Mouse (Mus musculus) liver, embryonic 16.5 days (tissue): ENCODE results near the gene 4930404N11Rik. TPM values are rescaled to one million over a fixed set of nuclear protein-coding genes. Genes with fewer than 3 reads are reported as not detected.
A peak's percentile ranks its signal among the peaks of the same experiment; 100 is the strongest.

Experiments
- ATAC-seq: fragments of 200-750 bp; cut with Nextera tagmentation; 2 replicates; pipeline ENCODE4 v1.8.0; 2017; ENCODE audit warnings: low read depth, mild to moderate bottlenecking, moderate number of reproducible peaks, moderate library complexity
- H3K27ac ChIP-seq: fragments of 300-500 bp; sonication (generic); 2 replicates; pipeline ENCODE4 v1.5.1; 2014; ENCODE audit warnings: mild to moderate bottlenecking, low read length
- H3K27me3 ChIP-seq: fragments of 300-500 bp; sonication (generic); 2 replicates; pipeline ENCODE4 v1.6.1; 2014; ENCODE audit warnings: low read depth, low read length, mixed read lengths; ENCODE audit not compliant: control insufficient read depth, insufficient read depth
- H3K36me3 ChIP-seq: fragments of 300-500 bp; sonication (generic); 2 replicates; pipeline ENCODE4 v1.6.1; 2014; ENCODE audit warnings: mild to moderate bottlenecking; ENCODE audit not compliant: control insufficient read depth, insufficient read depth
- H3K4me1 ChIP-seq: fragments of 300-500 bp; sonication (generic); 2 replicates; pipeline ENCODE4 v1.6.1; 2014; ENCODE audit warnings: low read depth, low read length, mixed read lengths; ENCODE audit not compliant: control insufficient read depth
- H3K4me2 ChIP-seq: fragments of 300-500 bp; sonication (generic); 2 replicates; pipeline ENCODE4 v1.6.1; 2014; ENCODE audit warnings: low read depth, low read length, mixed read lengths
- H3K4me3 ChIP-seq: fragments of 300-500 bp; sonication (generic); 2 replicates; pipeline ENCODE4 v1.5.1; 2014; ENCODE audit warnings: low read depth, mild to moderate bottlenecking, low read length
- H3K9ac ChIP-seq: fragments of 300-500 bp; sonication (generic); 2 replicates; pipeline ENCODE4 v1.6.1; 2014; ENCODE audit warnings: low read depth, low read length
- H3K9me3 ChIP-seq: fragments of 300-500 bp; sonication (generic); replicated peaks from 2 replicates; pipeline ENCODE4 v1.6.1; 2016; ENCODE audit warnings: low read length; ENCODE audit not compliant: control insufficient read depth
- WGBS: fragments of 180-500 bp; shearing (Covaris S2); extraction: QIAGEN DNeasy Blood & Tissue Kit; methylation state at CpG from one replicate; pipeline ENCODE4 v1.1.7; 2014; ENCODE audit not compliant: insufficient replicate concordance; 5-methylcytosine and 5-hydroxymethylcytosine counted together
- polyA plus RNA-seq: library from polyadenylated mRNA; unstranded; fragments of >200 nt; fragmentation: Nextera tagmentation; extraction: Ambion mirVana; gene quantifications from 2 replicates; pipeline ENCODE4 v1.2.1, GENCODE M21; 2015

4930404N11Rik gene
- polyA plus RNA-seq: 1.9 and 2.5 TPM in 2 replicates

DNA sequence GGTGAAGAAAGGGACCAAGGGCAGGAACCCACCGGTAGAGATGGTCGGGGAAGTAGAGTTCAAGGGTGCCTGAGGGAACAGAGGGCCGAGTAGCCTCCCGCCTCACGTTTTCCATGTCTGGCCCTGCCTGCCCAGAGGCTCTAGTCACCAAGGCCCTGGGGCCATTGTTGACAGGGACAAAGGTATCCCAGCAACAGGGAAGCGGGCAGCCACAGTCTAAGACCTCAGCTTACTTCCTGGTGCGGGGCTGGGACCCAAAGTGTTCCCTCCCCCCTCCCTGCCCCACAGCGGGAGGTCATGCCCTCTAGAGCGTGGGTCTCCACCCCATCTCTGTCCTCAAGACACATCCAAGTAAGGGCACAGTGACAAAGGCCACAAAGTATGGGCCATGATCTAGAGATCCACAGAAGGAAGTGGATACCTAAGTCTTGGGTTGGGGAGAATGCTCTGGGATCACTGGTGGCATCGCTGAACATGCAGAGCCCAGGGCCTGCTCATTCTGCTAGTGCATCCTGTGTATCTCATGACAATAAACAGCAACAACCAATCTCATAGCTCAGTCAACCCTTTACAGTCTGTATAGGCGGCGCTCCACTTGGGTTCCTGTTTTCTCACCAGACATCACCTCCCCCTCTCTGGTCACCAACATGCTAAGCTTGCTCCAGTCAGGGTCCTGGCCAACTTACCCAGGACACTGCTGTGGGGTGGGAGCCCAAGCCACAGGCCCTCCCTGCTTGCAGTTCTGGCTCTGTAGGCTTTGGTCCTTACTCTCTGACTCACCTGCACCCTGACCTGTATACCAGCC is at the start of gene 4930404N11Rik:
TSS of gene 4930404N11Rik (minus strand) at position 145 of the 805 bp plus-strand sequence.
- Histone ChIP-seq H3K4me2 (no peak within 1 kb of the TSS), H3K9me3 (no peaks in the 10 kb centered on the region), H3K27me3 (no peaks in the 10 kb centered on the region), H3K36me3 (peaks cover 59% of the 10 kb centered on the region), H3K4me1 (peaks cover 63% of the 10 kb centered on the region), H3K4me3 (no peak within 1 kb of the TSS), H3K9ac (peak within 1 kb of the TSS; percentile 15; the same call in 1 of the 2 replicates), H3K27ac (peak within 1 kb of the TSS; percentile 78)
- WGBS: 29% methylated on average over 12 of the region's 12 CpGs
- peak; percentile 0; the same call in 1 of the 2 replicates for ATAC-seq

DNA sequence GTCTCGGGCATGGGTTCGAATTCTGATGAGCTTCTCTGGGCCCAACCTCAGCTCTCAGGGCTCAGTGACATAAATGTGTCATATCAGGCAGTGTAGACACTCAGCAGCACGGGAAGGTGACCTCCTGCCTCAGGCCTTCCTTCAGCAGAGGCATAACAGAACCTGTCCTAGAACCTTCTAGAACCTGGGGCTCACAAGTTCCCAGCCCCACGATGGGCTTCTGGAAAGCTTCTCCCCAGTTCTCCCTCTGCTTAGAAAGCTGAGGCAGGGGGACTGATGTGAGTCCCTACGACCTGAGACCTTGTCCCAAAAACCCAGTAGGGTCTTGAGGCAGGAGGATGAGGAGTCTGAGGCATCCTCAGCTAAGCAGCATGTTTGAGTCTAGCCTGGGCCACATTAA is 49.5 kb upstream of the 4930404N11Rik start:
- Histone ChIP-seq H3K4me1 (peaks cover 52% of the 10 kb centered on the region), H3K9me3 (no peaks in the 10 kb centered on the region), H3K27ac (no peak overlapping the region), H3K36me3 (no peaks in the 10 kb centered on the region), H3K27me3 (no peaks in the 10 kb centered on the region), H3K9ac (no peak overlapping the region), H3K4me2 (no peak overlapping the region), H3K4me3 (no peak overlapping the region)
- 55% methylated on average over 5 of the region's 5 CpGs for WGBS
- no peak for ATAC-seq

DNA sequence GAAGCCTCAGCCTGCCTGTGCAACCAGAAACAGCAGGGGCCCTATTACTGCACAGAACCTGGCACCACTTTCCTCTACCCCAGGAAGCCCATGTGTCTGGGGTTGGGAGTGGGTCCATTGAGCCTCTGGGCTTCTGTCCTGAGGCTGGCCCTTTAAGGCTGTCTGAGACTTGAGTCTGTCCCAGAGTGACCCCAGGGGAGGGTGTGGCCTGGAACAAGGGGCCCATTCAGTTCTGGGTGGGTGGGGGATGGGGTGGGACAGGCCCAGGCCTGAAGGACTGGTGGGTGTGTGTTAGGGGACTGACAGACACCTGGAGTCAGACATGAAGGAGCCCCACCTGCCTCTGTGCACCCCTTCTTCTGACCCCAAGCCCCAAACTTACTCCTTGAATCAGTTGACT is 49.1 kb upstream of the 4930404N11Rik start:
- Histone ChIP-seq H3K27ac (peak overlapping the region; percentile 28), H3K36me3 (no peaks in the 10 kb centered on the region), H3K27me3 (no peaks in the 10 kb centered on the region), H3K4me1 (peaks cover 52% of the 10 kb centered on the region), H3K9ac (no peak overlapping the region), H3K4me3 (no peak overlapping the region), H3K9me3 (no peaks in the 10 kb centered on the region), H3K4me2 (no peak overlapping the region)
- no peak for ATAC-seq

GRCm38 (mm10) chr10:81413310-81414261 is 48.0 kb upstream of the 4930404N11Rik start:
- H3K27ac ChIP-seq: peak overlapping the region; percentile 48
- no peaks in the 10 kb centered on the region for H3K36me3 ChIP-seq
- H3K4me3 ChIP-seq: peak overlapping the region; percentile 29
- 0 out of 2 replicates have a peak overlapping the region, but pooled peaks have one; percentile 26 for H3K4me2 ChIP-seq
- peaks cover 3% of the 10 kb centered on the region for H3K27me3 ChIP-seq
- peak overlapping the region; percentile 28; the same call in 1 of the 2 replicates for H3K9ac ChIP-seq
- H3K4me1 ChIP-seq: peaks cover 63% of the 10 kb centered on the region
- 18% methylated on average over 26 of the region's 26 CpGs for WGBS
- peak; percentile 45 for ATAC-seq
- no peaks in the 10 kb centered on the region for H3K9me3 ChIP-seq

- no peaks in the 10 kb centered on the region for H3K9me3 ChIP-seq
- H3K27ac ChIP-seq: peak overlapping the region; percentile 55
- no peak for ATAC-seq
- no peak overlapping the region for H3K4me2 ChIP-seq
- H3K9ac ChIP-seq: 0 out of 2 replicates have a peak overlapping the region, but pooled peaks have one; percentile 12
- WGBS: 58% methylated on average over 16 of the region's 16 CpGs
- peaks cover 12% of the 10 kb centered on the region for H3K27me3 ChIP-seq
- peaks cover 71% of the 10 kb centered on the region for H3K4me1 ChIP-seq
- H3K36me3 ChIP-seq: no peaks in the 10 kb centered on the region
- no peak overlapping the region for H3K4me3 ChIP-seq
Observed at GRCm38 (mm10) chr10:81412586-81413309, 47.1 kb upstream of the 4930404N11Rik start.

GRCm38 (mm10) chr10:81411471-81412400 is 46.1 kb upstream of the 4930404N11Rik start:
- 66% methylated on average over 18 of the region's 18 CpGs for WGBS
- peak overlapping the region; percentile 9; the same call in 1 of the 2 replicates for H3K9ac ChIP-seq
- H3K4me3 ChIP-seq: no peak overlapping the region
- peak overlapping the region; percentile 55 for H3K27ac ChIP-seq
- no peaks in the 10 kb centered on the region for H3K36me3 ChIP-seq
- H3K27me3 ChIP-seq: peaks cover 22% of the 10 kb centered on the region
- no peak for ATAC-seq
- H3K4me1 ChIP-seq: peaks cover 67% of the 10 kb centered on the region
- H3K9me3 ChIP-seq: no peaks in the 10 kb centered on the region
- no peak overlapping the region for H3K4me2 ChIP-seq

GRCm38 (mm10) chr10:81410981-81411380 is 45.4 kb upstream of the 4930404N11Rik start:
- H3K9ac ChIP-seq: no peak overlapping the region
- H3K4me1 ChIP-seq: peaks cover 63% of the 10 kb centered on the region
- H3K27me3 ChIP-seq: peaks cover 29% of the 10 kb centered on the region
- no peak for ATAC-seq
- H3K27ac ChIP-seq: peak overlapping the region; percentile 71
- H3K4me2 ChIP-seq: no peak overlapping the region
- no peak overlapping the region for H3K4me3 ChIP-seq
- no peaks in the 10 kb centered on the region for H3K36me3 ChIP-seq
- WGBS: 69% methylated on average over 9 of the region's 9 CpGs
- no peaks in the 10 kb centered on the region for H3K9me3 ChIP-seq

DNA sequence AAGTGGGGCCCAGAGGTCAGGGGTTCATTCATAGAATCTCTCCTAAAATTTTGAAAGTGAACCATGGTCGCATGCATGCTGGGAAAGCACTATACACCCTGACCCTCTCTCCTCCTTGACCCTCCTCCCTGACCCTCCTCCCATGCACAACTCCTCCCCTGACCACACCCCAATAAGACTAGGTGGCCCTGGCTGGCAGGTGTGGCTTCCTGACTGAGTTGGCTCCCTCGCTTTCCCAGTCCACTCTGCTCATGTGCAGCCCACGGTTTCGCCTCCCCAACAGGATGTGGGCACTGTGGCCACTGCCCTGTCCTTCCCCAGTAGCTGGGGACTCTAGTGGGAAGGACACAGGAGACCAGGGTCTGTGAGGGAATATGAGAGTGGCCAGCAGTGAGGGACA is 44.7 kb upstream of the 4930404N11Rik start:
- peaks cover 63% of the 10 kb centered on the region for H3K4me1 ChIP-seq
- H3K27me3 ChIP-seq: peaks cover 31% of the 10 kb centered on the region
- H3K4me2 ChIP-seq: no peak overlapping the region
- H3K27ac ChIP-seq: peak overlapping the region; percentile 71
- no peak for ATAC-seq
- H3K36me3 ChIP-seq: no peaks in the 10 kb centered on the region
- H3K9me3 ChIP-seq: no peaks in the 10 kb centered on the region
- WGBS: 14% methylated on average over 4 of the region's 4 CpGs
- no peak overlapping the region for H3K9ac ChIP-seq
- H3K4me3 ChIP-seq: no peak overlapping the region
